Mouse (Mus musculus) stomach, embryonic 14.5 days (tissue): ENCODE results near the gene Hipk4. TPM values are rescaled to one million over a fixed set of nuclear protein-coding genes. Genes with fewer than 3 reads are reported as not detected.

Experiments
- ATAC-seq: fragments of 200-750 bp; cut with Nextera tagmentation; 2 replicates; pipeline ENCODE4 v1.8.0; 2017; ENCODE audit warnings: low read depth, moderate TSS enrichment; ENCODE audit not compliant: insufficient number of reproducible peaks, insufficient read depth, low FRiP score
- H3K27ac ChIP-seq: fragments of 300-500 bp; sonication (generic); 2 replicates; pipeline ENCODE4 v1.5.1; 2014; ENCODE audit warnings: mild to moderate bottlenecking, low read length, moderate library complexity, mixed read lengths
- H3K27me3 ChIP-seq: fragments of 300-500 bp; sonication (generic); 2 replicates; pipeline ENCODE4 v1.6.1; 2014; ENCODE audit warnings: low read length, control low read depth, mixed read lengths; ENCODE audit not compliant: control insufficient read depth, insufficient read depth
- H3K36me3 ChIP-seq: fragments of 300-500 bp; sonication (generic); 2 replicates; pipeline ENCODE4 v1.6.1; 2014; ENCODE audit warnings: mild to moderate bottlenecking, control low read depth, low read length, moderate library complexity, mixed read lengths; ENCODE audit not compliant: control insufficient read depth, insufficient read depth
- H3K4me1 ChIP-seq: fragments of 300-500 bp; sonication (generic); 2 replicates; pipeline ENCODE4 v1.6.1; 2014; ENCODE audit warnings: low read length, control low read depth, mixed read lengths; ENCODE audit not compliant: control insufficient read depth, insufficient read depth
- H3K4me2 ChIP-seq: fragments of 300-500 bp; sonication (generic); replicated peaks from 2 replicates; pipeline ENCODE4 v1.6.1; 2014; ENCODE audit warnings: low read depth, low read length, control low read depth
- H3K4me3 ChIP-seq: fragments of 300-500 bp; sonication (generic); 2 replicates; pipeline ENCODE4 v1.5.1; 2014; ENCODE audit warnings: low read depth, low read length, control low read depth
- H3K9ac ChIP-seq: fragments of 300-500 bp; sonication (generic); replicated peaks from 2 replicates; pipeline ENCODE4 v1.6.1; 2014; ENCODE audit warnings: low read depth, mild to moderate bottlenecking, control low read depth, low read length, moderate library complexity, mixed read lengths
- H3K9me3 ChIP-seq: fragments of 300-500 bp; sonication (generic); 2 replicates; pipeline ENCODE4 v1.6.1; 2016; ENCODE audit warnings: low read depth, low read length, control low read depth; ENCODE audit not compliant: control insufficient read depth
- WGBS: fragments of 180-500 bp; shearing (Covaris S2); extraction: QIAGEN DNeasy Blood & Tissue Kit; methylation state at CpG from one replicate; pipeline ENCODE4 v1.1.7; 2014; 5-methylcytosine and 5-hydroxymethylcytosine counted together
- polyA plus RNA-seq: library from polyadenylated mRNA; unstranded; fragments of >200 nt; fragmentation: Nextera tagmentation; extraction: Ambion mirVana; gene quantifications from 2 replicates; pipeline ENCODE4 v1.2.1, GENCODE M21; 2014

The Hipk4 gene
- polyA plus RNA-seq, 1 experiment from 2014 or later: 1.0 TPM

GRCm38 (mm10) chr7:27543851-27544250 is 20.8 kb downstream of the Hipk4 start:
- WGBS: 76% methylated on average over 4 of the region's 4 CpGs
- no peak overlapping the region for H3K4me3 ChIP-seq
- H3K9ac ChIP-seq: no peak overlapping the region
- H3K4me1 ChIP-seq: peaks cover 5% of the 10 kb centered on the region; the same call in 1 of the 2 replicates
- H3K9me3 ChIP-seq: no peaks in the 10 kb centered on the region
- H3K27ac ChIP-seq: peak overlapping the region; percentile 35; the same call in 1 of the 2 replicates
- peaks cover 4% of the 10 kb centered on the region; the same call in 1 of the 2 replicates for H3K36me3 ChIP-seq
- no peak overlapping the region for H3K4me2 ChIP-seq
- H3K27me3 ChIP-seq: no peaks in the 10 kb centered on the region
- ATAC-seq: no peak

- WGBS: 82% methylated on average over 12 of the region's 12 CpGs
- no peak for ATAC-seq
- H3K4me3 ChIP-seq: no peak overlapping the region
- H3K9me3 ChIP-seq: no peaks in the 10 kb centered on the region
- H3K4me2 ChIP-seq: no peak overlapping the region
- no peaks in the 10 kb centered on the region for H3K27me3 ChIP-seq
- H3K4me1 ChIP-seq: peaks cover 5% of the 10 kb centered on the region; the same call in 1 of the 2 replicates
- H3K27ac ChIP-seq: no peak overlapping the region
- H3K36me3 ChIP-seq: no peaks in the 10 kb centered on the region
- H3K9ac ChIP-seq: no peak overlapping the region
Observed at GRCm38 (mm10) chr7:27544675-27545370, 21.8 kb downstream of the Hipk4 start.

GRCm38 (mm10) chr7:27549597-27549996 is 26.5 kb downstream of the Hipk4 start:
- Histone ChIP-seq H3K9me3 (no peaks in the 10 kb centered on the region), H3K36me3 (no peaks in the 10 kb centered on the region), H3K27me3 (no peaks in the 10 kb centered on the region), H3K4me1 (peaks cover 4% of the 10 kb centered on the region; the same call in 1 of the 2 replicates), H3K4me2 (no peak overlapping the region), H3K27ac (no peak overlapping the region), H3K9ac (no peak overlapping the region), H3K4me3 (no peak overlapping the region)
- 75% methylated on average over 6 of the region's 6 CpGs for WGBS
- no peak for ATAC-seq

GRCm38 (mm10) chr7:27552070-27552469 is 29.0 kb downstream of the Hipk4 start:
- Histone ChIP-seq H3K9ac (peak overlapping the region; percentile 77; the same call in 1 of the 2 replicates), H3K4me2 (peak overlapping the region; percentile 88), H3K27me3 (no peaks in the 10 kb centered on the region), H3K27ac (no peak overlapping the region), H3K36me3 (peaks cover 8% of the 10 kb centered on the region; the same call in 1 of the 2 replicates), H3K4me1 (peaks cover 4% of the 10 kb centered on the region; the same call in 1 of the 2 replicates), H3K4me3 (peak overlapping the region; percentile 85), H3K9me3 (no peaks in the 10 kb centered on the region)
- ATAC-seq: no peak
- 47% methylated on average over 5 of the region's 5 CpGs for WGBS

- WGBS: 1% methylated on average over 41 of the region's 41 CpGs
- H3K4me2 ChIP-seq: peak within 1 kb of the TSS; percentile 88
- peaks cover 8% of the 10 kb centered on the region; the same call in 1 of the 2 replicates for H3K36me3 ChIP-seq
- peak; percentile 100 for ATAC-seq
- no peaks in the 10 kb centered on the region for H3K9me3 ChIP-seq
- H3K27me3 ChIP-seq: no peaks in the 10 kb centered on the region
- H3K4me3 ChIP-seq: peak within 1 kb of the TSS; percentile 85
- H3K9ac ChIP-seq: peak within 1 kb of the TSS; percentile 77
- H3K4me1 ChIP-seq: peaks cover 4% of the 10 kb centered on the region; the same call in 1 of the 2 replicates
- no peak within 1 kb of the TSS for H3K27ac ChIP-seq
Observed at GRCm38 (mm10) chr7:27552931-27553513, 30.0 kb downstream of the Hipk4 start, which contains the start of the genes Pld3 and 2310022A10Rik. TSS of gene Pld3 (minus strand) at chr7:27553218. TSS of gene 2310022A10Rik (plus strand) at chr7:27553233.

- no peak overlapping the region for H3K9ac ChIP-seq
- H3K4me1 ChIP-seq: no peaks in the 10 kb centered on the region
- peaks cover 37% of the 10 kb centered on the region for H3K36me3 ChIP-seq
- no peak for ATAC-seq
- H3K4me3 ChIP-seq: no peak overlapping the region
- H3K27me3 ChIP-seq: no peaks in the 10 kb centered on the region
- no peak overlapping the region for H3K27ac ChIP-seq
- H3K4me2 ChIP-seq: no peak overlapping the region
- no peaks in the 10 kb centered on the region for H3K9me3 ChIP-seq
- WGBS: 57% methylated on average over 8 of the region's 8 CpGs
Observed at GRCm38 (mm10) chr7:27560291-27560887, 37.3 kb downstream of the Hipk4 start.

GRCm38 (mm10) chr7:27560978-27561377 is 37.9 kb downstream of the Hipk4 start:
- no peak for ATAC-seq
- no peak overlapping the region for H3K27ac ChIP-seq
- H3K4me3 ChIP-seq: no peak overlapping the region
- peaks cover 38% of the 10 kb centered on the region for H3K36me3 ChIP-seq
- no peak overlapping the region for H3K9ac ChIP-seq
- no peak overlapping the region for H3K4me2 ChIP-seq
- WGBS: 83% methylated on average over 1 of the region's 1 CpGs
- no peaks in the 10 kb centered on the region for H3K4me1 ChIP-seq
- H3K9me3 ChIP-seq: no peaks in the 10 kb centered on the region
- no peaks in the 10 kb centered on the region for H3K27me3 ChIP-seq

GRCm38 (mm10) chr7:27569580-27570224 is 46.6 kb downstream of the Hipk4 start:
- Histone ChIP-seq H3K4me2 (no peak overlapping the region), H3K9me3 (no peaks in the 10 kb centered on the region), H3K4me3 (no peak overlapping the region), H3K4me1 (no peaks in the 10 kb centered on the region), H3K36me3 (peaks cover 50% of the 10 kb centered on the region), H3K9ac (no peak overlapping the region), H3K27me3 (no peaks in the 10 kb centered on the region), H3K27ac (no peak overlapping the region)
- WGBS: 73% methylated on average over 5 of the region's 5 CpGs
- ATAC-seq: peak; percentile 23; the same call in 1 of the 2 replicates
